Mouse (Mus musculus): ENCODE measurements at regions not wholly inside any gene's neighbourhood (a gene's known extent, or its start where the extent isn't known, plus 50 kb on each side); places are given as distances from the start of the nearest gene placed in this dataset.

- CTCF ChIA-PET, result interaction anchor here in 1 of 4 experiments (0.5 kb wide), 1 partner anchor 892 kb away, joined by 3 read pairs; no protein-coding TSS in a partner anchor
- POLR2A ChIA-PET, result no interaction called here
These were observed 426.4 kb downstream of the Hsfy2 start for GRCm38 (mm10) chr1:56210712-56211371.

- POLR2A ChIA-PET, result no interaction called here
These were observed 430.5 kb downstream of the Hsfy2 start for GRCm38 (mm10) chr1:56206615-56207267.

GRCm38 (mm10) chr1:56195224-56195623, 442.0 kb downstream of the Hsfy2 start:
- CTCF ChIA-PET, result no interaction called here
- POLR2A ChIA-PET, result no interaction called here

More at GRCm38 (mm10) chr1:56206615-56207267, 430.5 kb downstream of the Hsfy2 start:
- CTCF ChIA-PET, result no interaction called here

GRCm38 (mm10) chr1:56183503-56184198, 453.6 kb downstream of the Hsfy2 start:
- ChIA-PET CTCF (no interaction called here), POLR2A (interaction anchor here in 1 of 4 experiments (0.6 kb wide), 1 partner anchor 81 kb away, joined by 3 read pairs; no protein-coding TSS in a partner anchor)

GRCm38 (mm10) chr1:56179206-56179985, 457.8 kb downstream of the Hsfy2 start:
- POLR2A ChIA-PET, result no interaction called here

GRCm38 (mm10) chr1:56171157-56171556, 466.1 kb downstream of the Hsfy2 start:
- POLR2A ChIA-PET, result no interaction called here
- CTCF ChIA-PET, result no interaction called here

More at GRCm38 (mm10) chr1:56179206-56179985, 457.8 kb downstream of the Hsfy2 start:
- CTCF ChIA-PET, result no interaction called here

- ChIA-PET POLR2A (no interaction called here), CTCF (no interaction called here)
These were observed 468.5 kb downstream of the Hsfy2 start for GRCm38 (mm10) chr1:56168712-56169111.

GRCm38 (mm10) chr1:56168063-56168462, 469.2 kb downstream of the Hsfy2 start:
- ChIA-PET POLR2A (no interaction called here), CTCF (no interaction called here)

- POLR2A ChIA-PET, result no interaction called here
- CTCF ChIA-PET, result no interaction called here
These were observed 472.0 kb downstream of the Hsfy2 start for GRCm38 (mm10) chr1:56165228-56165627.

GRCm38 (mm10) chr1:56164366-56164765, 472.9 kb downstream of the Hsfy2 start:
- POLR2A ChIA-PET, result no interaction called here
- CTCF ChIA-PET, result no interaction called here

GRCm38 (mm10) chr1:56130951-56131350, 506.3 kb downstream of the Hsfy2 start:
- CTCF ChIA-PET, result no interaction called here
- POLR2A ChIA-PET, result no interaction called here

- ChIA-PET POLR2A (no interaction called here), CTCF (no interaction called here)
These were observed 547.9 kb downstream of the Hsfy2 start for GRCm38 (mm10) chr1:56089254-56089834.

- ChIA-PET POLR2A (no interaction called here), CTCF (no interaction called here)
These were observed 548.9 kb downstream of the Hsfy2 start for GRCm38 (mm10) chr1:56088357-56088756.

GRCm38 (mm10) chr1:56076757-56077156, 560.5 kb downstream of the Hsfy2 start:
- POLR2A ChIA-PET, result no interaction called here
- CTCF ChIA-PET, result no interaction called here

- ChIA-PET POLR2A (no interaction called here), CTCF (no interaction called here)
These were observed 565.0 kb downstream of the Hsfy2 start for GRCm38 (mm10) chr1:56072255-56072654.

- ChIA-PET POLR2A (interaction anchor here in 1 of 4 experiments (0.7 kb wide), 1 partner anchor 100 kb away, joined by 6 read pairs; no protein-coding TSS in a partner anchor), CTCF (no interaction called here)
These were observed 573.8 kb downstream of the Hsfy2 start for GRCm38 (mm10) chr1:56063474-56063873.
